Mouse (Mus musculus): ENCODE data around the gene Prr15l. TPM values are rescaled to one million over a fixed set of nuclear protein-coding genes. Genes with fewer than 3 reads are reported as not detected.

The Prr15l gene
- polyA plus RNA-seq, 1 experiment from 2014 or later, result 1.7 TPM

GRCm38 (mm10) chr11:96902639-96903635 is 25.0 kb upstream of the Prr15l start:
- H3K4me2 ChIP-seq, result no peak overlapping the region
- ATAC-seq (replicated peaks; ENCODE audit: insufficient number of reproducible peaks, insufficient read depth, low FRiP score, low read depth), result no peak
- no peaks in the 10 kb centered on the region for H3K27me3 ChIP-seq
- no peak overlapping the region for H3K27ac ChIP-seq
- 40% methylated on average over 16 of the region's 16 CpGs for WGBS
- no peaks in the 10 kb centered on the region for H3K9me3 ChIP-seq (replicated peaks)
- no peak overlapping the region for H3K9ac ChIP-seq
- no peak overlapping the region for H3K4me3 ChIP-seq
- H3K36me3 ChIP-seq, result peaks cover 4% of the 10 kb centered on the region
- H3K4me1 ChIP-seq (replicated peaks), result peaks cover 26% of the 10 kb centered on the region

DNA sequence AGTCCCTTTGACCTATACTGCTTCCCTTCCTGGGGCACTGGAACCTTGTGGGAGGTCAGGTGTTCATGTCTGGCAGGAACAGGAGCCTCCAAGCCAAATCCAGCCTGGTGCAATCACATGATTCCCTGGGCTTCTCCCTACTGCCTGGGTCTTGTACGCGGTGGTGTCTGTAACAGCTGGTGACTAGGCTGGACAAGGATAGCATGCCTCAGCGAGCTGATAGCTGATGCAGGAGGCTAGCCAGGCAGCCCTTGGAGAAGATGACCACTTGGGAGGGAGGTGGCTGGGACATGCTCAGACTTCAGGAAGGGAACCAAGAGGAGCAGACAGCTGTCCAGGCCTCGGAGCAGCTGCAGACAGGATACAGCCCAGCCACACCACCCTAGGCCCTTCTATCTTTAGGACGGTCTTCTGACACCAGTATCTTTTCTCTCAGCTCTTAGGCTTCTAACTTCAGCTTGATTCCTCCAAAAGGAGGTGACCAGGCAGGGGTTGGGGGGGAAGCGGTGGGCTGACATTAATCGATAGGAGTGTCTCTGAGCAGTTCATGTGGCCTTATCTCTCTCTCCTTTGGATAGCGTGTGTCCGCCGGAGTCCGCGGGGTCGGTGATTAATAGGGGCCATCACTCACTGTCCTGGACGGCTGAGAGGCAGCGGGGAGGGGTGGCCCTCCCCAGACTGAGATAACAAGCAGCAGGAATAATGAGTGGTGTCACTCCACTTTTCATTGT is 21.3 kb upstream of the Prr15l start:
- Histone ChIP-seq H3K9me3 (replicated peaks) (no peaks in the 10 kb centered on the region), H3K4me2 (no peak overlapping the region), H3K4me3 (no peak overlapping the region), H3K27me3 (no peaks in the 10 kb centered on the region), H3K9ac (peak overlapping the region; percentile 4; the same call in 1 of the 2 replicates), H3K36me3 (peaks cover 23% of the 10 kb centered on the region), H3K4me1 (replicated peaks) (peaks cover 29% of the 10 kb centered on the region), H3K27ac (peak overlapping the region; percentile 16; the same call in 1 of the 2 replicates)
- ATAC-seq (replicated peaks; ENCODE audit: insufficient number of reproducible peaks, insufficient read depth, low FRiP score, low read depth), result no peak
- 20% methylated on average over 15 of the region's 15 CpGs for WGBS

GRCm38 (mm10) chr11:96908594-96908993 is 19.3 kb upstream of the Prr15l start:
- peaks cover 23% of the 10 kb centered on the region for H3K36me3 ChIP-seq
- H3K4me2 ChIP-seq, result no peak overlapping the region
- H3K9me3 ChIP-seq (replicated peaks), result no peaks in the 10 kb centered on the region
- H3K27me3 ChIP-seq, result no peaks in the 10 kb centered on the region
- H3K27ac ChIP-seq, result no peak overlapping the region
- WGBS, result 86% methylated on average over 12 of the region's 12 CpGs
- H3K4me1 ChIP-seq (replicated peaks), result peaks cover 20% of the 10 kb centered on the region
- H3K9ac ChIP-seq, result no peak overlapping the region
- no peak overlapping the region for H3K4me3 ChIP-seq
- no peak for ATAC-seq (replicated peaks; ENCODE audit: insufficient number of reproducible peaks, insufficient read depth, low FRiP score, low read depth)

- Histone ChIP-seq H3K27me3 (no peaks in the 10 kb centered on the region), H3K4me3 (no peak overlapping the region), H3K27ac (no peak overlapping the region), H3K36me3 (peaks cover 23% of the 10 kb centered on the region), H3K9me3 (replicated peaks) (no peaks in the 10 kb centered on the region), H3K4me1 (replicated peaks) (peaks cover 21% of the 10 kb centered on the region), H3K9ac (no peak overlapping the region), H3K4me2 (no peak overlapping the region)
- ATAC-seq (replicated peaks; ENCODE audit: insufficient number of reproducible peaks, insufficient read depth, low FRiP score, low read depth), result peak; percentile 53; the same call in 1 of the 2 replicates
- WGBS, result 27% methylated on average over 7 of the region's 7 CpGs
These were observed 17.9 kb upstream of the Prr15l start for GRCm38 (mm10) chr11:96910003-96910402.

DNA sequence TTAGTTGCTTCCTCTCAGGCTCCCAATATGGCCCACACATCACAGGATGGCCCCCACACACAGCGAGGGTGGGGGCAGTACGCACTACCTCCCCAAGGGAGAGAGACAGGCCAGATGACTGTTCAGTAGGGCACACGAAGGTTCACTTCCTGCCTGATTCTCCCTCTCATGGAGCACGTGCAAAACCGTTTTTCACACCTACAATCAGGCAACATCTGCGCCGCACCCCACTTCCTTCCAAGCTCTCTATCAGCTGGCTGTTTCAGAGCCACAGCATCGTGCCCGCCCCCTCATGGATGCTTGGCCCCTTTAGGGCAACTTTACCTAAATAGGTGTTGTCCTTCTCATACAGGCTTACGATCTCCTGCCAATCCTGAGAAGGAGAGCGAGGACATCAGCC is 15.2 kb upstream of the Prr15l start:
- Histone ChIP-seq H3K27me3 (no peaks in the 10 kb centered on the region), H3K4me1 (replicated peaks) (peaks cover 13% of the 10 kb centered on the region), H3K4me3 (no peak overlapping the region), H3K9ac (no peak overlapping the region), H3K27ac (no peak overlapping the region), H3K9me3 (replicated peaks) (no peaks in the 10 kb centered on the region), H3K4me2 (no peak overlapping the region), H3K36me3 (peaks cover 22% of the 10 kb centered on the region)
- WGBS, result 72% methylated on average over 11 of the region's 11 CpGs
- no peak for ATAC-seq (replicated peaks; ENCODE audit: insufficient number of reproducible peaks, insufficient read depth, low FRiP score, low read depth)

GRCm38 (mm10) chr11:96916044-96916884 is 11.6 kb upstream of the Prr15l start, which contains the start of gene Cdk5rap3:
Gene Cdk5rap3, minus strand, starts transcription at chr11:96916496.
- H3K36me3 ChIP-seq, result no peaks in the 10 kb centered on the region; the same call in 1 of the 2 replicates
- H3K4me3 ChIP-seq, result peak within 1 kb of the TSS; percentile 63
- H3K9me3 ChIP-seq (replicated peaks), result no peaks in the 10 kb centered on the region
- peak within 1 kb of the TSS; percentile 48; the same call in 1 of the 2 replicates for H3K27ac ChIP-seq
- H3K27me3 ChIP-seq, result no peaks in the 10 kb centered on the region
- peak; percentile 97 for ATAC-seq (replicated peaks; ENCODE audit: insufficient number of reproducible peaks, insufficient read depth, low FRiP score, low read depth)
- H3K9ac ChIP-seq, result peak within 1 kb of the TSS; percentile 75
- 0% methylated on average over 55 of the region's 55 CpGs for WGBS
- peak within 1 kb of the TSS; percentile 94 for H3K4me2 ChIP-seq
- peaks cover 13% of the 10 kb centered on the region for H3K4me1 ChIP-seq (replicated peaks)

DNA sequence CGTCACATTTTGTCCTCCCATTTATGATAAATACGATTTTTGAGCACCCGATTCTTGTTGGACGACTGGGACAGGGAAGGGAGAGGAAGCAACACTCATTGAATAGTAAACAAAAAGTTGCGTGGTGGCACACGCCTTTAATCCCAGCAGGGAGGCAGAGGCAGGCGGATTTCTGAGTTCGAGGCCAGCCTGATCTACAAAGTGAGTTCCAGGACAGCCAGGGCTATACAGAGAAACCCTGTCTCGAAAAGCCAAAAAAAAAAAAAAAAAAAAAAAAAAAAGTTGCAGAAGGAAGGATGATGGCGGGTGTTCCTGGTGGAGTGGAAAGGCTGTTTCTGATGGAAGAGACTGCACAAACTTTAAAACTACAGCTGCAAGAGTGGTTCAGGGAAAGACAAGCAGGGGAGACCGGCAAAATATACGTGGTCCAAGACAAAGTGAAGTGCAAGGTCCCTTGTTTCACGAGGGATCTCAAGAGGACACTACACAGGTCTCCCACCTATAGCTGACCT is 11.0 kb upstream of the Prr15l start:
- Histone ChIP-seq H3K27ac (no peak overlapping the region), H3K4me3 (peak overlapping the region; percentile 63), H3K36me3 (no peaks in the 10 kb centered on the region), H3K9me3 (replicated peaks) (no peaks in the 10 kb centered on the region), H3K4me1 (replicated peaks) (peaks cover 13% of the 10 kb centered on the region), H3K9ac (peak overlapping the region; percentile 46), H3K4me2 (peak overlapping the region; percentile 68), H3K27me3 (no peaks in the 10 kb centered on the region)
- 0 out of 2 replicates have a peak, but pooled peaks have one; percentile 5 for ATAC-seq (replicated peaks; ENCODE audit: insufficient number of reproducible peaks, insufficient read depth, low FRiP score, low read depth)
- 29% methylated on average over 13 of the region's 13 CpGs for WGBS

DNA sequence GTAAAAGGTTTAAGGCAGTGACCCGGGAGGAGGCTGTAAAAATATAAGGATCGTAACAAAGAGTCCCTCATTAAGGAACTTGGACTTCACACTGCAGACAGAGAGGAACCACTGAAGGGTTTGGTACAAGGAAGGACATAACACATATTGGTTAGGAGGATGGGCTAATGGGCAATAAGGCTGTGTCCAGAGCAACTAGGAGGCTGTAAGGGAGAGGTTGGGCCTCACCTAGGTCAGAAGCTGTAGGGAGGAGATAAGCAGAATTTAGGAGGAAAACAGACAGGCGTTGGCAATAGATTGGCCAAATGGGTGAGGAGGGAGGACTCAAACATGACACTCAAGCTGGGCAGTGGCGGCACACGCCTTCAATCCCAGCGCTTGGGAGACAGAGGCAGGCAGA is 10.5 kb upstream of the Prr15l start:
- 80% methylated on average over 6 of the region's 6 CpGs for WGBS
- H3K27ac ChIP-seq, result no peak overlapping the region
- peaks cover 13% of the 10 kb centered on the region for H3K4me1 ChIP-seq (replicated peaks)
- H3K36me3 ChIP-seq, result no peaks in the 10 kb centered on the region
- no peak overlapping the region for H3K4me3 ChIP-seq
- no peaks in the 10 kb centered on the region for H3K9me3 ChIP-seq (replicated peaks)
- 0 out of 2 replicates have a peak overlapping the region, but pooled peaks have one; percentile 68 for H3K4me2 ChIP-seq
- H3K9ac ChIP-seq, result no peak overlapping the region
- H3K27me3 ChIP-seq, result no peaks in the 10 kb centered on the region
- ATAC-seq (replicated peaks; ENCODE audit: insufficient number of reproducible peaks, insufficient read depth, low FRiP score, low read depth), result no peak

DNA sequence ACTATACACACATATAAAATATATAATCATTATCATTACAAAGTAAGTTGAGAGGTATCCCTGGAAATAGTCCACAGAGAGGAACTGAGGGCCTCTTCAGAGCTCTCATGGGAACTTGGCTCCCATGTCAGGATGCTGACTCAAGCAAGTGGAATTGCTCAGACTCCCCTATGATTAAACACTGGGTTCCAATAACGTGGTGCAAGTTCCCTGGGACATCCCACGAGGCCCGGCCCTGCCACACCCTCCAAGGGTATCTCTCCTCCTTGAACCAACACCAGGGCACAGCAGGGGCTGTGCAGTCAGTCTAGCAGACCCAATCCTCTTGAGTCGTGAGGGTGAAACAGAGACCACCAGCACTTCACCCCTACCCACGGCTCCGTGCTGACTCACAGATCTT is 8.9 kb upstream of the Prr15l start:
- Histone ChIP-seq H3K27me3 (no peaks in the 10 kb centered on the region), H3K9me3 (replicated peaks) (no peaks in the 10 kb centered on the region), H3K4me1 (replicated peaks) (peaks cover 13% of the 10 kb centered on the region), H3K4me2 (no peak overlapping the region), H3K4me3 (no peak overlapping the region), H3K27ac (no peak overlapping the region), H3K36me3 (no peaks in the 10 kb centered on the region), H3K9ac (no peak overlapping the region)
- WGBS, result 42% methylated on average over 6 of the region's 6 CpGs
- no peak for ATAC-seq (replicated peaks; ENCODE audit: insufficient number of reproducible peaks, insufficient read depth, low FRiP score, low read depth)

DNA sequence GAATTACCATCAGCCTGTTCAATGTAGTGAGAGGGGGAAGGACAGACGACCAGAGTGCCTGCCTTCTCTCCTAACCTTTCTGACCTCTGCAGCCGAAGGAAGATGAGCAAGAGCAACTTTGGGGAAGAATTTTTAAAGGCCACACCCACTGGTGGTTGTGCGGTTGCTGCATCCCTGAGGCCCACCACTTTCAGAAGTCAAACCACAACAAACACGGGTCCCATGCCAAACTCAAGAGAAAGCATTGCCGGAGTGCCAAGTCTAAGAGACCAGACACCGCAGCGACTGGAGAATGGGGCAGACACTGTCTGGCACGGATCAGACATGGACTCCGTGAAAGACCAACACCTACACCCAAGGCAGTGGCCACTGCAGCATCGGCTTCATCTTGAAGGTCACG is 3.0 kb upstream of the Prr15l start:
- Histone ChIP-seq H3K4me3 (no peak overlapping the region), H3K4me2 (no peak overlapping the region), H3K27me3 (peaks cover 24% of the 10 kb centered on the region), H3K9me3 (replicated peaks) (no peaks in the 10 kb centered on the region), H3K27ac (no peak overlapping the region), H3K9ac (no peak overlapping the region), H3K36me3 (no peaks in the 10 kb centered on the region), H3K4me1 (replicated peaks) (0 out of 2 replicates have a peak, but pooled peaks cover 4% of the 10 kb centered on the region)
- 72% methylated on average over 11 of the region's 11 CpGs for WGBS
- ATAC-seq (replicated peaks; ENCODE audit: insufficient number of reproducible peaks, insufficient read depth, low FRiP score, low read depth), result no peak

Measured in heart, embryonic 15.5 days (tissue).